Mouse (Mus musculus) stomach, postnatal 0 days (tissue): Measurements from ENCODE around the gene BC028528. TPM values are rescaled to one million over a fixed set of nuclear protein-coding genes. Genes with fewer than 3 reads are reported as not detected.
A peak's percentile ranks its signal among the peaks of the same experiment; 100 is the strongest.

ENCODE experiments used
- ATAC-seq: fragments of 200-750 bp; cut with Nextera tagmentation; 2 replicates; pipeline ENCODE4 v1.8.0; 2017; ENCODE audit not compliant: low FRiP score, low TSS enrichment
- DNase-seq: peaks from one replicate; pipeline ENCODE4 v3.0.0-alpha.2; 2016; ENCODE audit warnings: low spot score
- H3K27ac ChIP-seq: fragments of 300-500 bp; sonication (generic); replicated peaks from 2 replicates; pipeline ENCODE4 v1.5.1; 2014; ENCODE audit warnings: mild to moderate bottlenecking, control low read depth
- H3K27me3 ChIP-seq: fragments of 300-500 bp; sonication (generic); 2 replicates; pipeline ENCODE4 v1.6.1; 2014; ENCODE audit warnings: low read length; ENCODE audit not compliant: control insufficient read depth, insufficient read depth
- H3K36me3 ChIP-seq: fragments of 300-500 bp; sonication (generic); 2 replicates; pipeline ENCODE4 v1.6.1; 2014; ENCODE audit warnings: low read length, mixed read lengths; ENCODE audit not compliant: control insufficient read depth, insufficient read depth
- H3K4me1 ChIP-seq: fragments of 300-500 bp; sonication (generic); replicated peaks from 2 replicates; pipeline ENCODE4 v1.6.1; 2014; ENCODE audit warnings: antibody characterized with exemption; ENCODE audit not compliant: control insufficient read depth, insufficient read depth
- H3K4me2 ChIP-seq: fragments of 300-500 bp; sonication (generic); replicated peaks from 2 replicates; pipeline ENCODE4 v1.6.1; 2014; ENCODE audit warnings: low read depth, mild to moderate bottlenecking, control low read depth, moderate library complexity
- H3K4me3 ChIP-seq: fragments of 300-500 bp; sonication (generic); 2 replicates; pipeline ENCODE4 v1.5.1; 2014; ENCODE audit warnings: low read depth, low read length, control low read depth
- H3K9ac ChIP-seq: fragments of 300-500 bp; sonication (generic); 2 replicates; pipeline ENCODE4 v1.6.1; 2014; ENCODE audit warnings: mild to moderate bottlenecking, low read length, control low read depth, mixed read lengths
- H3K9me3 ChIP-seq: fragments of 300-500 bp; sonication (generic); 2 replicates; pipeline ENCODE4 v1.6.1; 2016; ENCODE audit warnings: low read length; ENCODE audit not compliant: control insufficient read depth
- CTCF ChIP-seq: IDR thresholded peaks from 2 replicates; pipeline ENCODE4 v1.5.1; 2016; ENCODE audit warnings: antibody characterized with exemption, low read depth, mild to moderate bottlenecking, moderate library complexity
- EP300 ChIP-seq: optimal IDR thresholded peaks from 2 replicates; pipeline ENCODE3; 2016; ENCODE audit warnings: antibody characterized with exemption
- WGBS: fragments of 180-500 bp; shearing (Covaris S2); extraction: QIAGEN DNeasy Blood & Tissue Kit; methylation state at CpG from one replicate; pipeline ENCODE4 v1.1.7; 2014; 5-methylcytosine and 5-hydroxymethylcytosine counted together
- polyA plus RNA-seq: library from polyadenylated mRNA; unstranded; fragments of >200 nt; fragmentation: Nextera tagmentation; extraction: Ambion mirVana; gene quantifications from 2 replicates; pipeline ENCODE4 v1.2.1, GENCODE M21; 2015

Gene BC028528
- polyA plus RNA-seq, 1 experiment from 2014 or later = 14.8 TPM

GRCm38 (mm10) chr3:95892066-95893052, 554 bp upstream of the BC028528 start:
- Histone ChIP-seq H3K27ac (peak overlapping the region; percentile 79), H3K27me3 (no peaks in the 10 kb centered on the region), H3K9ac (no peak overlapping the region), H3K4me3 (peak overlapping the region; percentile 31; the same call in 1 of the 2 replicates), H3K9me3 (no peaks in the 10 kb centered on the region), H3K4me1 (0 out of 2 replicates have a peak, but pooled peaks cover 3% of the 10 kb centered on the region), H3K36me3 (no peaks in the 10 kb centered on the region), H3K4me2 (peak overlapping the region; percentile 43)
- whole genome bisulfite sequencing = 38% methylated on average over 11 of the region's 11 CpGs
- TF ChIP-seq EP300 (no peak), CTCF (no peak)
- ATAC-seq (no peak), DNase-seq (no peak)

DNA sequence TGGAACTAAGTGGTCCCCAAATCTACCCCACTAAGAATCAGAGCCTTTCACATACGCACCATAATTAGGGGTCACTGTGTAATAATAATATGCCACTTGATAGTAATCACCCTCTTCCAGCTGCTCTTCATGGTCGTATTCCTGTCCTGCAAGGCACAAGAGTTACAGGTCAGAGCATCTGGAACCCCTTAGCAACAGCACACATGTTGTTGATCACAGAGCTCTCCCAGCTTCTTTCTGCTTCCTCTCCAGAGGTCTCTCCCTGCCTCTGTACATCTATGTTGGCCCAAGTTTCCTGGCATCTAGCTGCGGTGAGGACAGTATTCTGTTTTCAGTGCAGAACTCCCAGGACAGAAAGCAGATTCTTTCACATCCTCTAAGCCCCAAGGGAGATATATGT, 2.1 kb downstream of the BC028528 start:
- WGBS = 80% methylated on average over 3 of the region's 3 CpGs
- H3K4me1 ChIP-seq = 0 out of 2 replicates have a peak, but pooled peaks cover 3% of the 10 kb centered on the region
- TF ChIP-seq CTCF (no peak), EP300 (no peak)
- no peak for DNase-seq
- H3K9ac ChIP-seq = no peak overlapping the region
- no peak for ATAC-seq
- no peaks in the 10 kb centered on the region for H3K36me3 ChIP-seq
- H3K9me3 ChIP-seq = no peaks in the 10 kb centered on the region
- H3K27ac ChIP-seq = no peak overlapping the region
- H3K4me2 ChIP-seq = no peak overlapping the region
- H3K27me3 ChIP-seq = no peaks in the 10 kb centered on the region
- no peak overlapping the region for H3K4me3 ChIP-seq

DNA sequence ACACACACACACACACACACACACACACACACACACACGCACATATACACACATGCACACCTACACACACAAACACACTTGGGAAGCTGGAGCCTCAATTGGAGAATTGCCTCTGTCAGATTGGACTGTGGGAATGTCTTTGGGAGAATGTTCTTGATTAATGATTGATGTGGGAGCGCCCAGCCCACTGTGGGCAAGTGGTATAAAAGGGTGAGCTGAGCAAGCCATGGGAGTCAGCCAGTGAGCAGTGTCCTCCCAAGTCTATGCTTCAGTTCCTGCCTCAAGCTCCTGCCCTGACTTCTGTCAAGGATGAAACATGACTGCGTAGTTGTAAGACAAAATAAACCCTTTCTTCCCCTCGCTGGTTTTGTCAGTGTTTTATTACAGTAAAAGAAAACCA, 4.2 kb downstream of the BC028528 start:
- no peaks in the 10 kb centered on the region for H3K9me3 ChIP-seq
- ATAC-seq = no peak

GRCm38 (mm10) chr3:95884400-95884799, 7.4 kb downstream of the BC028528 start:
- Histone ChIP-seq H3K27ac (no peak overlapping the region), H3K9ac (no peak overlapping the region), H3K9me3 (no peaks in the 10 kb centered on the region), H3K4me1 (no peaks in the 10 kb centered on the region; the same call in 1 of the 2 replicates), H3K4me2 (no peak overlapping the region), H3K36me3 (no peaks in the 10 kb centered on the region), H3K27me3 (no peaks in the 10 kb centered on the region), H3K4me3 (no peak overlapping the region)
- WGBS = 65% methylated on average over 5 of the region's 5 CpGs
- DNase-seq (peak; percentile 49), ATAC-seq (no peak)
- TF ChIP-seq CTCF (no peak), EP300 (no peak)

More for the DNA sequence above, 4.2 kb downstream of the BC028528 start:
- peaks cover 3% of the 10 kb centered on the region; the same call in 1 of the 2 replicates for H3K4me1 ChIP-seq
- H3K9ac ChIP-seq = no peak overlapping the region
- no peaks in the 10 kb centered on the region for H3K36me3 ChIP-seq
- TF ChIP-seq EP300 = no peak
- no peak for TF ChIP-seq CTCF
- no peaks in the 10 kb centered on the region for H3K27me3 ChIP-seq
- no peak overlapping the region for H3K4me2 ChIP-seq
- no peak overlapping the region for H3K27ac ChIP-seq
- no peak for DNase-seq
- H3K4me3 ChIP-seq = no peak overlapping the region
- WGBS = 59% methylated on average over 4 of the region's 4 CpGs

DNA sequence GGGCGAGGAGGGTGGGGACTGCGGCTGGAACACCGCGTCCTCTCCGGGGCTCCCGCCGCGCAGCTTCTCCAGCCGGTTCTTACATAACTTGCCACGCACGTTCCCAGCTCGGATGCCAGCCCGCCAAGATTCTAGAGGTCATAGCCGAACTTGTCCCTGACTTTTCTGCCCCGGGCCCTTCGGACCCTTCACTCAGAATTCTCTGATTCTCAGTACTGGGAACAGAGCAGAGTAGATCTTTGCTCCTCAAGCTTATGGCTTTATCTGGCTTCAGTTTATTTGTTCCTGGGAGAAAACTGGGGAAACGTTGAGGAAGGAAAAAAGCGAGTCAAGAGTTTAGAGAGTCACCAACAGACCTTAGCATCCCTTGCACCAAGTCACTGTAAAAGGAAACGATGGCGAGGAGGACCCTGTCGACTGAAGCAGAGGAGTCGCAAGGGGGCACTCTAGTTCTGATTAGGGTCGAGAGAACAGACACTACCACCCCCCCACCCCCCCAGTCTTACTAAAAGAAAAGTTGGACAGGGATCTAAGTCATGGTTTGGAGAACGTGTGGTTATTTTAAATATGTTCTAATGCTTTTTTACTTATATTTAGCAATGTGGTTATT, 8.9 kb downstream of the BC028528 start:
- Histone ChIP-seq H3K27me3 (no peaks in the 10 kb centered on the region), H3K9ac (peak overlapping the region; percentile 58), H3K4me3 (peak overlapping the region; percentile 48), H3K36me3 (no peaks in the 10 kb centered on the region), H3K4me2 (peak overlapping the region; percentile 80), H3K4me1 (no peaks in the 10 kb centered on the region; the same call in 1 of the 2 replicates), H3K27ac (peak overlapping the region; percentile 76), H3K9me3 (no peaks in the 10 kb centered on the region)
- DNase-seq (peak; percentile 65), ATAC-seq (no peak)
- 2% methylated on average over 24 of the region's 24 CpGs for WGBS
- TF ChIP-seq EP300 (no peak), CTCF (peak; percentile 75)
